Mouse (Mus musculus) heart, adult 2 months (tissue): ENCODE measurements at regions not wholly inside any gene's neighbourhood (a gene's known extent, or its start where the extent isn't known, plus 50 kb on each side); places are given as distances from the start of the nearest gene placed in this dataset.

Source experiments
- CTCF ChIP-seq: fragments of 200-600 bp; IDR thresholded peaks from 2 replicates; pipeline ENCODE4 v1.8.1; 2022; ENCODE audit warnings: antibody characterized with exemption, mild to moderate bottlenecking, moderate library complexity
- POLR2A ChIP-seq: fragments of 200-500 bp; IDR thresholded peaks from 2 replicates; pipeline ENCODE4 v1.6.1; 2011; ENCODE audit warnings: mild to moderate bottlenecking, low read depth, low read length, control low read depth; ENCODE audit not compliant: insufficient read depth

DNA sequence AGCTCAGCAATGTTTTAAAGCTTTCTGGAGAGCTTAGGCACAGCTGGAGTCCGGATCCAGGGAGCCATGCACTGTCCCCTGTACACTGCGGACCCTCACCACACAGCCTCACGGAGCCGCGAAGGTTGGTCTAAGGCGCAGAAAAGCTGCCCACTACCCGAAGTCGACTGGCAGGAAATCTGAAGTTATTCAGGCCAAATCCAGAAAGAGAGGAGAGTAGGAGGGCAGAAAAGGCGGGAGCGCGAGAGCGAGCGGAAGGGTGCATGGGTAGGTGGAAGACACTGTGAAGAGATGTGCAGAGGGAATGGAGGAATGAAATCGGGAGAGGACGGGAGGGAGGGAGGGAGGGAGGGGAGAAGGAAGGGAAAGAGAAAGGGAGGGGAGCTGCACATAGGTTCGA is 51.2 kb upstream of the Kdm8 start:
- no peak for TF ChIP-seq POLR2A
- no peak for TF ChIP-seq CTCF
